Mouse (Mus musculus) intestine, postnatal 0 days (tissue): ENCODE data around the gene Plpp7. TPM values are rescaled to one million over a fixed set of nuclear protein-coding genes. Genes with fewer than 3 reads are reported as not detected.

Experiments
- ATAC-seq: fragments of 200-750 bp; cut with Nextera tagmentation; 2 replicates; pipeline ENCODE4 v1.8.0; 2017; ENCODE audit warnings: mild to moderate bottlenecking, moderate TSS enrichment, moderate library complexity
- H3K27ac ChIP-seq: fragments of 300-500 bp; sonication (generic); 2 replicates; pipeline ENCODE4 v1.5.1; 2014; ENCODE audit warnings: mild to moderate bottlenecking, low read depth, low read length, moderate library complexity
- H3K27me3 ChIP-seq: fragments of 300-500 bp; sonication (generic); replicated peaks from 2 replicates; pipeline ENCODE4 v1.6.1; 2014; ENCODE audit warnings: low read length, mixed read lengths; ENCODE audit not compliant: control insufficient read depth, insufficient read depth
- H3K36me3 ChIP-seq: fragments of 300-500 bp; sonication (generic); 2 replicates; pipeline ENCODE4 v1.6.1; 2014; ENCODE audit warnings: mild to moderate bottlenecking, moderate library complexity; ENCODE audit not compliant: control insufficient read depth, insufficient read depth
- H3K4me1 ChIP-seq: fragments of 300-500 bp; sonication (generic); replicated peaks from 2 replicates; pipeline ENCODE4 v1.6.1; 2014; ENCODE audit warnings: antibody characterized with exemption, low read length, mixed read lengths; ENCODE audit not compliant: control insufficient read depth, insufficient read depth
- H3K4me2 ChIP-seq: fragments of 300-500 bp; sonication (generic); replicated peaks from 2 replicates; pipeline ENCODE4 v1.6.1; 2014; ENCODE audit warnings: low read depth, mild to moderate bottlenecking, moderate library complexity
- H3K4me3 ChIP-seq: fragments of 300-500 bp; sonication (generic); 2 replicates; pipeline ENCODE4 v1.5.1; 2014; ENCODE audit warnings: low read depth, low read length
- H3K9ac ChIP-seq: fragments of 300-500 bp; sonication (generic); 2 replicates; pipeline ENCODE4 v1.6.1; 2014; ENCODE audit warnings: mild to moderate bottlenecking, low read depth, low read length
- H3K9me3 ChIP-seq: fragments of 300-500 bp; sonication (generic); 2 replicates; pipeline ENCODE4 v1.6.1; 2016; ENCODE audit warnings: mixed run types; ENCODE audit not compliant: control insufficient read depth
- CTCF ChIP-seq: sonication (generic); IDR thresholded peaks from 2 replicates; pipeline ENCODE4 v1.5.1; 2016; ENCODE audit warnings: low read depth, mild to moderate bottlenecking, control low read depth, antibody characterized with exemption, moderate library complexity
- WGBS: fragments of 180-500 bp; shearing (Covaris S2); extraction: QIAGEN DNeasy Blood & Tissue Kit; methylation state at CpG from one replicate; pipeline ENCODE4 v1.1.7; 2014; 5-methylcytosine and 5-hydroxymethylcytosine counted together
- polyA plus RNA-seq: library from polyadenylated mRNA; unstranded; fragments of >200 nt; fragmentation: Nextera tagmentation; extraction: Ambion mirVana; gene quantifications from 2 replicates; pipeline ENCODE4 v1.2.1, GENCODE M21; 2015

Plpp7 gene
- polyA plus RNA-seq, 1 experiment from 2014 or later, result 3.8 TPM

DNA sequence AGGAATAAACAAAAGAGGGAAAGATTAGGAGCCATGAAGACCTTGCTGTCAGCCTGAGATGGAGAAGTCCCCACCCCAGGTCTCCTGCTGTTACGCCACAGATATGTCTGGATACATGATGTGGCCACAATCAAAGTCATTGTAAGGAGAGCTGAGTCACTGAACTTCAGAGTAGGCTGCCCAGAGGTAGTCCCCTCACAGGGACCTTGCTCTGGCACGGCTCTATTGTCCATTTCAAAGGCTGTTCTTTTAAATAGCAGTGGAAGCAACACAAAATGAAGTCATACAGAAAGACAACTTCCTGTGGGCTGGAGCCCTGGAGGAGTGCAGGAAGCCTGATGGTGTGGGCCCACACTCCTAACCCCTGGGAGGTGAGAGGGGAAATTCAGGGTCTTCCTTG, 34.1 kb upstream of the Plpp7 start:
- Histone ChIP-seq H3K27me3 (no peaks in the 10 kb centered on the region), H3K36me3 (no peaks in the 10 kb centered on the region), H3K9me3 (no peaks in the 10 kb centered on the region), H3K4me1 (no peaks in the 10 kb centered on the region), H3K27ac (no peak overlapping the region), H3K4me2 (no peak overlapping the region), H3K4me3 (no peak overlapping the region), H3K9ac (no peak overlapping the region)
- TF ChIP-seq CTCF, result no peak
- no peak for ATAC-seq
- 68% methylated on average over 2 of the region's 2 CpGs for WGBS

DNA sequence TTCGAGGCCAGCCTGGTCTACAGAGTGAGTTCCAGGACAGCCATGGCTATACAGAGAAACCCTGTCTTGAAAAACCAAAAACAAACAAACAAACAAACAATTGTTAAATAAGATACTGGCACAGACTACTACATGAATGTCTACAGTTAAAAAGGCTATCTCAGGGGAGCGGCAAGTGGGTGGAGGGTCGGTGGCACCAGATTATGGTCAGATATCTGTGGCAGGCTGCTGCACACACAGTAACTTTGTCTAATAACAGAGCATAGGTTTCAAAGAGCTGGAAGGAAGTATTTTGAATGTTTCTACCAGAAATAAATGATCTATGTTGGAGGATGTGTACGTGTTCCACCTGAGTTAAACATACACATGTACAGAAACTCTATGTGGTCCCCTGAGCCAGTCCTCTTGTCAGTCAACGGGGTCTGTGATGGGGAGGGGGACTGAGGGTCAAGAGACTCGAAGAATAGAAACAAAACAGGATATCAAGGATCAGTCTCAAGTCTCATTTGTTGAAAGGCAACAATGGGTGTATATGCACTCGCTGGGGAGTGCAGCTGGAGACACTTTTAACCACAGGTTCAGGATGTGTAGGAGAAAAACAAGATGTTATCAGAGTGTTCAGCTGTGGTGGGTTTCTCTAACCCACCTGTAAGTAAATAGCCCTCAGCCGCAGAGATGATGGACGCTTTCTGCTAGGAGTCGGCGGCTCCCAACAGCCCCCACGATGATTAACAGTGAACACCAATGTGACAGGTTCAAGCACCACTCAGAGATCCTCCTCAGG, 33.4 kb upstream of the Plpp7 start:
- TF ChIP-seq CTCF, result no peak
- ATAC-seq, result no peak

DNA sequence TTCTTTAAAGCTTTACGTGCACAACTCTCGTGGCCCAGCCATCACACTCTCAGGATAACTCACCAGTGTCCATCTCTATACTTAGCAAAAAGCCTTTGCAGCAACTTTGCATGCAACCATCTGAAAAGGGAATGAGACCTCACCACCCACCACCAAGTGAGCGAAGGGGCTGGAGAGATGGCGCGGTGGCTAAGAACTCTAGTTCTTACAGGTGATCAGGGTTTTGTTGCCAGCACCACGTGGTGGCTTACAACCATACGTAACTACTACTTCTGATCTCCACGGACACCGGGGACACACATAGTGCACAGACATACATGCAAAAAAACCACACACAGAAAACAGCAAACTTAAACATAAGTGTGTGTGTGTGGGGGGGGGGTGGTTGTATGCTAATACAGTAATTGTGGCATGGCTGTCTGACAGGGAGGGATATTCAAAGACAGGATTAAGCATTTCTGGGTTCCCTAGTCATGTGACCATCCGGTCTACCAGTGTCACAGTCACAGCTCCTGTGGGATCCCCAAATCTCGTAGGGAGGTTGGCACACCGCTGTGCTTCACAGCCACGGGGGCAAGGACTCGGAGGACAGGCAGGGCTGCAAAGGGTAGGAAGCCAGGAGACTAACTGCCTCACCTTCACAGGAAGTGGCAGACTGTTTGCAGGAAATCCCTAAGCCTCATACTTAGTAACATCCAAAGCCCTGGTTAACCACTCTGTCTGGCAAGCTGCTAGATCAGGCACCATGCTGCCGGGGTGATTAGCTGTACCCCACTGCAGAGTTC, 32.5 kb upstream of the Plpp7 start:
- no peak overlapping the region for H3K27ac ChIP-seq
- no peak overlapping the region for H3K9ac ChIP-seq
- H3K9me3 ChIP-seq, result no peaks in the 10 kb centered on the region
- ATAC-seq, result no peak
- WGBS, result 85% methylated on average over 15 of the region's 15 CpGs
- no peaks in the 10 kb centered on the region for H3K36me3 ChIP-seq
- H3K4me3 ChIP-seq, result no peak overlapping the region
- no peaks in the 10 kb centered on the region for H3K27me3 ChIP-seq
- no peak overlapping the region for H3K4me2 ChIP-seq
- H3K4me1 ChIP-seq, result no peaks in the 10 kb centered on the region
- TF ChIP-seq CTCF, result no peak

More for the DNA sequence above, 33.4 kb upstream of the Plpp7 start:
- Histone ChIP-seq H3K4me2 (no peak overlapping the region), H3K9ac (no peak overlapping the region), H3K9me3 (no peaks in the 10 kb centered on the region), H3K36me3 (no peaks in the 10 kb centered on the region), H3K4me1 (no peaks in the 10 kb centered on the region), H3K4me3 (no peak overlapping the region), H3K27me3 (no peaks in the 10 kb centered on the region), H3K27ac (no peak overlapping the region)
- 67% methylated on average over 12 of the region's 12 CpGs for WGBS

DNA sequence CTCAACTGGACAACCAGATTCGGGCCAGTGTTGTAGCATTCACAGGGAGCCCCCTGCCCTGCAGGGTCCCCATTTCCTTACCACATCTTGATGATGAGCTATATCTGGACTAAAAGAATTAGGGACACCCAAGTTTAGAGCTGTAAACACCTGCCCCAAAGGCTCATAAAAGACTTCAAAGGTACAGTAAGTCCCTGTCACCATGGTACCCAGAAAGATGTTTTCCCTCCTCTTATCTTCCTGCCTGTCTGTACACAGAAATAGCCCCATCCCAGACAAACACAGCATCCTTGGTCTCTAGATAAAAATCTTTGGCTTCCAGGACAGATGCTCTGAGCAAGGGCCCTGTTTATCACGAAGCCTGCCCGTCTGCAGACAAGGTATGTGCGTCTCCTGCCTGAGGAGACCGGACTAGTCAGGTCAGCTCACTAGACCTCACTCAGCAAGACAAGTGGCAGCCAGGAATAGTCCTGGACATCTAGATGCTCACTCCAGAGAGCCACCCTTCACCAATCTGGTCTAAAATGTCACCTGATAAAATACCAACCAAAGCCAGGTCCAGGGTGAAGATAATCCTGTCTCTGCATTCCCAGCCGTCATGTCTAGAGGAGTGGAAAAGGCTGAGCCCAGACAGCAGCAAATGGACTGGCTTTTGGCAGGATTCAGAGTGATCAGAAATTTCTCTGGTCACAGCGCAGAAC, 31.7 kb upstream of the Plpp7 start:
- no peak for ATAC-seq
- Histone ChIP-seq H3K4me3 (no peak overlapping the region), H3K27me3 (no peaks in the 10 kb centered on the region), H3K4me1 (no peaks in the 10 kb centered on the region), H3K9ac (no peak overlapping the region), H3K36me3 (no peaks in the 10 kb centered on the region), H3K27ac (no peak overlapping the region), H3K9me3 (no peaks in the 10 kb centered on the region), H3K4me2 (no peak overlapping the region)
- TF ChIP-seq CTCF, result no peak
- 70% methylated on average over 7 of the region's 7 CpGs for WGBS

DNA sequence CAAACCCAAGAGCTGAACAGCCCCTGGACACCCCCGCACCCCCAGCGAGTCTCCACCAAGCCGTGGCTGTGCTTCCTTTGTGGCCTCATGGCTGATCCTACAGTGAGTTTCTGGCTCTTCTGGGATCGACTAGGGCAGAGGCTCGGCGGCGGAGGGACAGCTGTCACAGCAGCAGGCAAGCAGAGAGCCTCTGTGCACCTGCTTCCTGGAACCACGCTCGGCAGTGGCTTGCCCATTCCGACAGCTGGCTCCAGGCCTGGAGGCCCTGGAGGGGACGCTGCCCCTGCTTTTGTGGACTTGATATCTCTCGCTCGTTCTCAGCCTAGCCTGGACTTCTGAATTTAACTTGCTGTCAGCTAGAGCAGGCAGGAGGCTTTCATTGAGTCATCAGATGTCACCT, 30.4 kb upstream of the Plpp7 start:
- H3K4me3 ChIP-seq, result no peak overlapping the region
- no peak for ATAC-seq
- TF ChIP-seq CTCF, result no peak
- H3K9me3 ChIP-seq, result no peaks in the 10 kb centered on the region
- H3K4me2 ChIP-seq, result no peak overlapping the region
- H3K27me3 ChIP-seq, result no peaks in the 10 kb centered on the region
- no peaks in the 10 kb centered on the region for H3K36me3 ChIP-seq
- H3K27ac ChIP-seq, result no peak overlapping the region
- no peaks in the 10 kb centered on the region for H3K4me1 ChIP-seq
- no peak overlapping the region for H3K9ac ChIP-seq
- WGBS, result 61% methylated on average over 13 of the region's 13 CpGs

DNA sequence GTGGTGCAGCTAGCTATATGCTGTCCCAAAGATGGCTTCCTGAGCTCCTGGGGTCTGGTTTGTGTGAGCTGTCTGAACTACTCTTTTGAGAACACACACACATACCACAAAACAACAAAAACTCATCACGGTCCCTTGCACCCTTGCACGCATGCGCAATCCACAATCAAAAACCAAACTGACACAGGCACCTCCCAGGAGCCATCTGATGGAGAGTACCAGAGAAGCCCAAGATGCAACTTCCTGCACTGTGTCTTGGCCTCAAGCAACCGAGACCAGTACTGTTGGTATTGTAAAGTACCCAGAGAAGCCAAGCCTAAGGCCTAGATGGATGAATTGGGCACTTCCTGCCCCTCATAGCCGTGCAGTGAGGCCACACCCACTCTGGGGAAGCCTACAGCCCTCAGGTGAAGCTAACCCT, 29.9 kb upstream of the Plpp7 start:
- H3K4me3 ChIP-seq, result no peak overlapping the region
- ATAC-seq, result no peak
- 77% methylated on average over 5 of the region's 5 CpGs for WGBS
- no peaks in the 10 kb centered on the region for H3K9me3 ChIP-seq
- no peaks in the 10 kb centered on the region for H3K36me3 ChIP-seq
- H3K9ac ChIP-seq, result no peak overlapping the region
- no peak for TF ChIP-seq CTCF
- H3K4me1 ChIP-seq, result no peaks in the 10 kb centered on the region
- H3K27ac ChIP-seq, result no peak overlapping the region
- H3K27me3 ChIP-seq, result no peaks in the 10 kb centered on the region
- H3K4me2 ChIP-seq, result no peak overlapping the region
